Mouse (Mus musculus): ENCODE results near the gene Lhx3.

DNA sequence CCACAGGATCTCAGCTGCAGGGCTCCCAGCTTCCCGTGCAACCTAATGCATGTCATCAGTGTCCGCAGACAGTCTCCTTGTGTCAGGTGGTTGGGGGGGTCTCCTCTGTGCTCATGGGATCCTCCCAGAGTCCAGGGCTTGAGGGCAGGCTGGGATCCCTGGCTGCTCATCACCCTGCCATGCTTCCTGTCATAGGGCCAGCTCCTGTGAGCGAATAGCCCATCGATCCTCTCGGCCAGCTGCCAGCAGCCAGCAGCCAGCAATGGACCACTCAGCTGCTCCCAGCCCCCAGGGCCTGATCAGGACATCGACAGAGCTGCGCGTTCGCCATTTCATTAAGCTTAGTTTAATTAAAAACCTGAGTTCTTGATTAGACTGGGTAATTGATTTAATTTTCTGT is 50.0 kb downstream of the Lhx3 start:
- TF ChIP-seq MYOG (IDR thresholded peaks at IDR 0.05; ENCODE audit: control insufficient read depth in 1 of 3, insufficient read depth in 1 of 3, insufficient read length in 2 of 3, low read depth in 2 of 3) (no peak), E2F4 (IDR thresholded peaks at IDR 0.05; ENCODE audit: insufficient read depth) (no peak), CEBPB (IDR thresholded peaks at IDR 0.05; ENCODE audit: insufficient read depth, poor library complexity, severe bottlenecking) (no peak), POLR2A (IDR thresholded peaks at IDR 0.05; ENCODE audit: insufficient read length, low read depth) (no peak), TCF3 (IDR thresholded peaks at IDR 0.05; ENCODE audit: insufficient read length, low read depth) (no peak), MYOD1 (IDR thresholded peaks at IDR 0.05; ENCODE audit: control insufficient read depth in 1 of 3, insufficient read length in 2 of 3, low read depth in 2 of 3) (no peak), MAX (IDR thresholded peaks at IDR 0.05; ENCODE audit: low read depth) (no peak), USF1 (IDR thresholded peaks at IDR 0.05; ENCODE audit: low read depth) (no peak), POLR2AphosphoS2 (IDR thresholded peaks at IDR 0.05; ENCODE audit: insufficient read length, low read depth) (no peak), REST (IDR thresholded peaks at IDR 0.05; ENCODE audit: insufficient read depth, insufficient read length) (no peak), TCF12 (IDR thresholded peaks at IDR 0.05; ENCODE audit: insufficient read depth, poor library complexity, severe bottlenecking) (no peak)

All from myocyte (in vitro differentiated cells).